ENCODE assay signal across 20 mouse cellular contexts in the genomic region with DNA sequence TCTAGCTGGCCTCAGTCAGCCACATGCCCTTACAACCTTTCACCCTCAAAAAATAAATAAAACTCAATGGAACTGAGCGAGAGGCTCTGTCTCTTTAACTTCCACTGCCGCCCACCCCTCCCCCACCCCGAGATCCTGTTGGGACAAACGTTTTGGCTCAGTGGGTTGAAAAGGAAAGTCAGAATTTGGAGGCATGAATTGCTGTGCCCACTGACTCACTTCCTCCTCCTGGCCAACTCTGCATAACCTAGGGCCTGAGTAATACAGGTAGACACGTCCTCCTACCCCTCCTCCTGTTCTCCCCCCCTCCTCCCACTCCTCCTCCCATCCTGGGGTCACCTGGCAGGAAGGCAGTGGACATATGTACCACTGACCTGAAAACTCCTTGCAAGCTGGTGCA. TPM values are rescaled to one million over a fixed set of nuclear protein-coding genes. Genes with fewer than 3 reads are reported as not detected.
DNase-seq lines count a peak whose midpoint lies in the region; ATAC-seq and TF ChIP-seq lines count a peak whose summit lies in the region.
"Had no signal": no experiment of that assay in that cellular context is flagged by ENCODE, and none has a peak within 500 bp of the region (broad histone marks: within the 10 kb centered on the region; RNA-seq: fewer than 3 reads in every experiment).

No protein-coding gene starts in this region.

- no peaks in the 10 kb centered on the region for H3K27me3 ChIP-seq in kidney, adult 2 months (replicated peaks; ENCODE audit: control insufficient read depth, insufficient read depth, low read length)
- H3K27me3 ChIP-seq in lung, postnatal 0 days (replicated peaks; ENCODE audit: insufficient read depth, low read length) = no peaks in the 10 kb centered on the region

- H3K4me1 ChIP-seq in kidney, adult 2 months (ENCODE audit: control insufficient read depth, insufficient read depth, low read length) = peaks cover 7% of the 10 kb centered on the region; the same call in 1 of the 2 replicates
- H3K4me1 ChIP-seq in lung, postnatal 0 days (ENCODE audit: insufficient read depth, low read depth, low read length) = peaks cover 18% of the 10 kb centered on the region

- no peaks in the 10 kb centered on the region for H3K36me3 ChIP-seq in kidney, adult 2 months (ENCODE audit: control insufficient read depth, insufficient read depth, low read length)
- H3K36me3 ChIP-seq in lung, postnatal 0 days (ENCODE audit: insufficient read depth, low read length) = no peaks in the 10 kb centered on the region
- H3K36me3 ChIP-seq: G1E had no signal

- no peaks in the 10 kb centered on the region for H3K9me3 ChIP-seq in lung, postnatal 0 days (ENCODE audit: low read length)
- H3K9me3 ChIP-seq: G1E had no signal

- H3K27ac ChIP-seq in kidney, adult 2 months (ENCODE audit: insufficient read depth, low read depth, low read length) = peak overlapping the region; percentile 57
- peak overlapping the region; percentile 63 for H3K27ac ChIP-seq in lung, postnatal 0 days (ENCODE audit: low read length)
- H3K27ac ChIP-seq: layer of hippocampus, adult 2 months had no signal

- no peak for ATAC-seq in lung, postnatal 0 days
- no peak for ATAC-seq in megakaryocyte, adult 5-6 weeks (ENCODE audit: poor library complexity, severe bottlenecking)
- ATAC-seq: forebrain, embryonic 16.5 days had no signal

- 21% methylated on average over 5 of the region's 5 CpGs for WGBS in kidney, adult 2 months
- WGBS in lung, postnatal 0 days = 10% methylated on average over 5 of the region's 5 CpGs

- H3K9ac ChIP-seq in lung, postnatal 0 days (replicated peaks; ENCODE audit: low read depth) = no peak overlapping the region

- no peak overlapping the region for H3K4me3 ChIP-seq in kidney, adult 2 months (ENCODE audit: insufficient read depth, low read depth, low read length)
- H3K4me3 ChIP-seq in lung, postnatal 0 days (ENCODE audit: low read depth, low read length) = no peak overlapping the region
- H3K4me3 ChIP-seq: layer of hippocampus, adult 2 months had no signal

- DNase-seq in embryo, embryonic 11 days = peak; percentile 27
- no peak for DNase-seq in embryo, embryonic 10.5 days (ENCODE audit: low spot score)
- no peak for DNase-seq in kidney, adult 2 months
- no peak for DNase-seq in kidney, postnatal 4 days
- peak; percentile 48 for DNase-seq in lung, postnatal 0 days (ENCODE audit: low spot score)
- DNase-seq in lung, postnatal 25 days (ENCODE audit: low spot score) = no peak
- no peak for DNase-seq in layer of hippocampus, postnatal 36 days
- DNase-seq: right cerebral cortex, adult 18-20 months; spleen, adult 18-20 months; thymus, postnatal 25 days had no signal

- no peak for TF ChIP-seq POLR2A in kidney, adult 2 months (IDR thresholded peaks at IDR 0.05; ENCODE audit: low read depth, low read length)

- 0 out of 2 replicates have a peak overlapping the region, but pooled peaks have one; percentile 8 for H3K4me2 ChIP-seq in lung, postnatal 0 days (replicated peaks; ENCODE audit: low read depth, low read length)

- TF ChIP-seq EP300 in lung, postnatal 0 days (IDR thresholded peaks at IDR 0.05) = 0 out of 2 replicates have a peak, but pooled peaks have one; percentile 22

- no peak for TF ChIP-seq CTCF in kidney, adult 2 months (conservative IDR thresholded peaks at IDR 0.05; ENCODE audit: insufficient read depth, insufficient read length, low read depth, low read length)
- TF ChIP-seq CTCF in lung, postnatal 0 days (IDR thresholded peaks at IDR 0.05) = no peak

RNA-seq across cellular contexts. Expression of a gene that starts 9.1 kb away (rescaled TPM):
- polyA plus RNA-seq in kidney, adult 2 months (2012; rRNA removed) = 48.2 and 55.4 TPM in 2 replicates
- polyA plus RNA-seq in lung, postnatal 0 days (2015; fragmentation: Nextera tagmentation; extraction: Ambion mirVana) = 44.3 and 63.1 TPM in 2 replicates
- 0.09 TPM in 1 of 2 replicates, not detected in the other for total RNA-seq in megakaryocyte, adult 5-6 weeks (2015)
- total RNA-seq in megakaryocyte, adult 5-6 weeks (2017) = 0.24 TPM in 1 of 2 replicates, not detected in the other
- total RNA-seq in layer of hippocampus, postnatal 36 days (2021) = 10 to 100 TPM; 12.1 to 14.0 TPM
- total RNA-seq: megakaryocyte progenitor cell, adult 5-6 weeks had no signal
- polyA plus RNA-seq: G1E had no signal

RNA-seq across cellular contexts. Expression of a gene that starts 34.2 kb away (rescaled TPM):
- 0.05 and 0.10 TPM in 2 replicates for polyA plus RNA-seq in kidney, adult 2 months (2012; rRNA removed)
- polyA plus RNA-seq in lung, postnatal 0 days (2015; fragmentation: Nextera tagmentation; extraction: Ambion mirVana) = 0.05 TPM in 1 of 2 replicates, not detected in the other
- total RNA-seq in megakaryocyte, adult 5-6 weeks (2015) = 0.04 TPM in 1 of 2 replicates, not detected in the other
- total RNA-seq in megakaryocyte, adult 5-6 weeks (2017) = not detected in 2 replicates
- total RNA-seq in layer of hippocampus, postnatal 36 days (2021) = not detected
- total RNA-seq: gastrocnemius, adult 8-10 months; layer of hippocampus, adult 2 months; left cerebral cortex, postnatal 14 days; megakaryocyte progenitor cell, adult 5-6 weeks had no signal
- polyA plus RNA-seq: G1E; heart, embryonic 14.5 days; liver, embryonic 16.5 days; neural tube, embryonic 14.5 days had no signal

RNA-seq across cellular contexts. Expression of a gene that starts 44.6 kb away (rescaled TPM):
- polyA plus RNA-seq in kidney, adult 2 months (2012; rRNA removed) = 430 and 469 TPM in 2 replicates
- polyA plus RNA-seq in lung, postnatal 0 days (2015; fragmentation: Nextera tagmentation; extraction: Ambion mirVana) = 39.3 and 51.1 TPM in 2 replicates
- total RNA-seq in megakaryocyte, adult 5-6 weeks (2015) = 4.5 and 6.3 TPM in 2 replicates
- 0.73 and 1.7 TPM in 2 replicates for total RNA-seq in megakaryocyte, adult 5-6 weeks (2017)
- total RNA-seq in layer of hippocampus, postnatal 36 days (2021) = 100 to 1,000 TPM; 118 to 121 TPM

Comparison
In these comparisons a context has a peak if more than half of its experiments do, and no peak if none do; other contexts are left out.
1. DNase-seq: peak in embryo, embryonic 11 days (single experiment) and lung, postnatal 0 days (single experiment); none in embryo, embryonic 10.5 days (single experiment), kidney, adult 2 months (single experiment), kidney, postnatal 4 days (0 of 2), lung, postnatal 25 days (single experiment) and layer of hippocampus, postnatal 36 days (0 of 2).
2. RNA of a gene that starts 9.1 kb away (total RNA-seq): 12.1 to 14.0 TPM in layer of hippocampus, postnatal 36 days; 0.09 to 0.24 TPM in megakaryocyte, adult 5-6 weeks; every median in the first group is over 10 times any median in the second.
3. RNA of a gene that starts 44.6 kb away (total RNA-seq): 118 to 121 TPM in layer of hippocampus, postnatal 36 days; 0.73 to 6.3 TPM in megakaryocyte, adult 5-6 weeks; every median in the first group is over 10 times any median in the second.